Mouse (Mus musculus): ENCODE data around the gene Tssk2. TPM values are rescaled to one million over a fixed set of nuclear protein-coding genes. Genes with fewer than 3 reads are reported as not detected.

Tssk2 gene
- polyA plus RNA-seq, 1 experiment from 2014 or later, result 0.11 TPM

- H3K9me3 ChIP-seq (ENCODE audit: control insufficient read depth, low read length), result no peaks in the 10 kb centered on the region
- H3K27me3 ChIP-seq (replicated peaks; ENCODE audit: control insufficient read depth, insufficient read depth, low read length), result no peaks in the 10 kb centered on the region
- no peaks in the 10 kb centered on the region; the same call in 1 of the 2 replicates for H3K4me1 ChIP-seq (ENCODE audit: control insufficient read depth, insufficient read depth, low read depth, low read length)
- H3K4me3 ChIP-seq (ENCODE audit: low read length), result no peak overlapping the region
- WGBS, result 24% methylated on average over 2 of the region's 2 CpGs
- no peak overlapping the region for H3K4me2 ChIP-seq (ENCODE audit: low read length)
- peak; percentile 60 for ATAC-seq
- no peaks in the 10 kb centered on the region for H3K36me3 ChIP-seq (ENCODE audit: control insufficient read depth, insufficient read depth, low read length)
- no peak overlapping the region for H3K27ac ChIP-seq (ENCODE audit: low read depth, low read length)
- H3K9ac ChIP-seq (ENCODE audit: low read depth, low read length), result no peak overlapping the region
Observed at GRCm38 (mm10) chr16:17949421-17949877, 51.0 kb downstream of the Tssk2 start.

Other genes with a start within 250 kb of the Tssk2 start
- gene Med15, start 165.7 kb upstream of the Tssk2 start, polyA plus RNA-seq (2015; fragmentation: Nextera tagmentation; extraction: Ambion mirVana), result 43.2 and 52.6 TPM in 2 replicates
- 90.2 and 98.7 TPM in 2 replicates for gene Klhl22, start 139.0 kb upstream of the Tssk2 start, polyA plus RNA-seq (2015; fragmentation: Nextera tagmentation; extraction: Ambion mirVana)
- 1.4 TPM in 2 replicates for gene Scarf2, start 101.4 kb upstream of the Tssk2 start, polyA plus RNA-seq (2015; fragmentation: Nextera tagmentation; extraction: Ambion mirVana)
- 3.3 and 3.9 TPM in 2 replicates for gene B830017H08Rik, start 65.5 kb upstream of the Tssk2 start, polyA plus RNA-seq (2015; fragmentation: Nextera tagmentation; extraction: Ambion mirVana)
- gene Car15, start 60.3 kb upstream of the Tssk2 start, polyA plus RNA-seq (2015; fragmentation: Nextera tagmentation; extraction: Ambion mirVana), result 3.5 and 3.8 TPM in 2 replicates
- 0.29 and 0.36 TPM in 2 replicates for gene Gm20518, start 7.0 kb upstream of the Tssk2 start, polyA plus RNA-seq (2015; fragmentation: Nextera tagmentation; extraction: Ambion mirVana)
- 0.05 TPM in 1 of 2 replicates, not detected in the other for gene Tssk1, start 4.4 kb upstream of the Tssk2 start, polyA plus RNA-seq (2015; fragmentation: Nextera tagmentation; extraction: Ambion mirVana)
- gene Dgcr2, start 75 bp upstream of the Tssk2 start, polyA plus RNA-seq (2015; fragmentation: Nextera tagmentation; extraction: Ambion mirVana), result 105 and 116 TPM in 2 replicates
- 41.8 and 46.2 TPM in 2 replicates for gene Ess2, start 12.7 kb downstream of the Tssk2 start, polyA plus RNA-seq (2015; fragmentation: Nextera tagmentation; extraction: Ambion mirVana)
- gene Gsc2, start 16.4 kb downstream of the Tssk2 start, polyA plus RNA-seq (2015; fragmentation: Nextera tagmentation; extraction: Ambion mirVana), result 0.70 and 1.4 TPM in 2 replicates
- 203 and 210 TPM in 2 replicates for gene Slc25a1, start 29.6 kb downstream of the Tssk2 start, polyA plus RNA-seq (2015; fragmentation: Nextera tagmentation; extraction: Ambion mirVana)
- gene Vpreb2, start 81.8 kb downstream of the Tssk2 start, polyA plus RNA-seq (2015; fragmentation: Nextera tagmentation; extraction: Ambion mirVana), result not detected in 2 replicates
- 145 and 162 TPM in 2 replicates for gene Dgcr6, start 154.2 kb downstream of the Tssk2 start, polyA plus RNA-seq (2015; fragmentation: Nextera tagmentation; extraction: Ambion mirVana)
- 5.7 and 6.8 TPM in 2 replicates for gene Prodh, start 191.6 kb downstream of the Tssk2 start, polyA plus RNA-seq (2015; fragmentation: Nextera tagmentation; extraction: Ambion mirVana)
- 15.6 and 24.3 TPM in 2 replicates for gene Rtn4r, start 229.0 kb downstream of the Tssk2 start, polyA plus RNA-seq (2015; fragmentation: Nextera tagmentation; extraction: Ambion mirVana)

Data from hindbrain, embryonic 16.5 days (tissue).